Mouse (Mus musculus): Measurements from ENCODE around the gene Fam185a. TPM values are rescaled to one million over a fixed set of nuclear protein-coding genes. Genes with fewer than 3 reads are reported as not detected.

The Fam185a gene
- polyA plus RNA-seq, 1 experiment from 2014 or later: 4.1 TPM

- ATAC-seq (ENCODE audit: low read depth): no peak
- Histone ChIP-seq H3K4me2 (no peak overlapping the region), H3K4me1 (replicated peaks) (no peaks in the 10 kb centered on the region), H3K9ac (no peak overlapping the region), H3K27ac (no peak overlapping the region), H3K36me3 (no peaks in the 10 kb centered on the region), H3K9me3 (replicated peaks) (no peaks in the 10 kb centered on the region), H3K27me3 (no peaks in the 10 kb centered on the region), H3K4me3 (replicated peaks) (no peak overlapping the region)
- no peak for DNase-seq
- 70% methylated on average over 3 of the region's 3 CpGs for WGBS (ENCODE audit: insufficient replicate concordance)
Observed at GRCm38 (mm10) chr5:21519166-21519565, 94.4 kb downstream of the Fam185a start.

GRCm38 (mm10) chr5:21526835-21527485 is 102.2 kb downstream of the Fam185a start:
- Histone ChIP-seq H3K27me3 (no peaks in the 10 kb centered on the region), H3K4me3 (replicated peaks) (no peak overlapping the region), H3K36me3 (no peaks in the 10 kb centered on the region), H3K4me1 (replicated peaks) (peaks cover 7% of the 10 kb centered on the region; the same call in 1 of the 2 replicates), H3K4me2 (no peak overlapping the region), H3K9ac (no peak overlapping the region), H3K27ac (no peak overlapping the region), H3K9me3 (replicated peaks) (no peaks in the 10 kb centered on the region)
- WGBS (ENCODE audit: insufficient replicate concordance): 57% methylated on average over 11 of the region's 11 CpGs
- no peak for ATAC-seq (ENCODE audit: low read depth)
- no peak for DNase-seq

DNA sequence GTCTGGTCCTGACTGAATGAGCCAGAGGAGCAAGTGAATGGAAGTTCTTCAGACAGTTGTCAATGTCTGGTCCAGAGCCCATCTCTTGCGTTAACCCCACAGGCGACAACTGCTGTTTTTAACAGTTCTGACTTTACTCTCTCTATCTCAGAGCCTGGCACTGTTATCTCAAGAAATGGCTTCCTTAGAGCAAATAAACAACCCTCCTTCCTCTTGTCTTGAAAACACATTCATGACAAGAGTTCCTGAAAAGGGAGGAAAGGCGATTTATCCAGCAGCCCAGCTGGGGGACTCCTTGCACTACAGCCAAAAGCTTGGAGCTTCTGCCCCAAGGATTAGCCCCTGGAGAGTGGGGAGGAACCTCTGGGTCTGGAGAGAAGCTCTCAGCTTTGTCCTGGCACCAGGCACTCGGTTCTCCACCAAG is 102.7 kb downstream of the Fam185a start:
- DNase-seq: no peak
- no peak overlapping the region for H3K27ac ChIP-seq

DNA sequence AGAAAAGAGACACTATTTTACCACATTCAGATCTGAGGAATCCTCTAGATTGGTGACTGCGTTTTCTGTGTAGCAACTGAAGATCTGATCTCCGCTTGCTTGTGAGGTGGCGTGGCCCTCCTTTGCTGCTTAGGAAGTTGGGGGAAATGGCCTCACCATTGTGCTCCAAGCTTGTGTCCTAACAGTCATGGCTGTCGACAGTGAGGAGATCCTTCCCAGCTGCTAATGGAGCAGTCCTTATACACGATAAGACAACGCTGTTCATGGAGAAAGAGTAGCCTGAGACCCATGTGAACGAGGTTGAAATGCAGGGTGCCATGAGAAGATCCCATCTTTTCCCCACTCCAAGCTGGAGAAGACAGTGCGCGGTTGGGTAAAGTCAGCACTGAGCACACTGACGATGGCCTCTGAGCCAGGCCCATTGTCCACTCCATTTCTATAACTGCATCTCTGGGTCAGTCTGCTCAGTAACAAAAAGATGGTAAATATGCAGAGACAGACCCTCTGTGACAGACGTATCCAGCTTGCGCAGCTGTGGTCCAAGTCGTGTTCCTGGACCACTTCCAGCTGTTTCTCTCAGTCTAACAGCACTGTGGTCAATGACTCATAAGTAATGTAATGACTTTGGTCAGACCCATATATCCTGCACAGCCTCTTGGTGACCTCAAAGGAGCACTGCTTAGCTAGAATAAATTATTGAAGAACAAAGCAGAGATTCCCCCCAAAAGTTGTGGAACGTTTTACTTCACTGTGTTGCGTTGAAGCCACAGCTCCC is 103.5 kb downstream of the Fam185a start:
- no peak overlapping the region for H3K27ac ChIP-seq
- DNase-seq: no peak

More for the DNA sequence above, 102.7 kb downstream of the Fam185a start:
- Histone ChIP-seq H3K27me3 (no peaks in the 10 kb centered on the region), H3K9ac (no peak overlapping the region), H3K4me3 (replicated peaks) (no peak overlapping the region), H3K4me2 (no peak overlapping the region), H3K4me1 (replicated peaks) (peaks cover 7% of the 10 kb centered on the region; the same call in 1 of the 2 replicates), H3K36me3 (no peaks in the 10 kb centered on the region), H3K9me3 (replicated peaks) (no peaks in the 10 kb centered on the region)
- 25% methylated on average over 4 of the region's 4 CpGs for WGBS (ENCODE audit: insufficient replicate concordance)
- ATAC-seq (ENCODE audit: low read depth): no peak

DNA sequence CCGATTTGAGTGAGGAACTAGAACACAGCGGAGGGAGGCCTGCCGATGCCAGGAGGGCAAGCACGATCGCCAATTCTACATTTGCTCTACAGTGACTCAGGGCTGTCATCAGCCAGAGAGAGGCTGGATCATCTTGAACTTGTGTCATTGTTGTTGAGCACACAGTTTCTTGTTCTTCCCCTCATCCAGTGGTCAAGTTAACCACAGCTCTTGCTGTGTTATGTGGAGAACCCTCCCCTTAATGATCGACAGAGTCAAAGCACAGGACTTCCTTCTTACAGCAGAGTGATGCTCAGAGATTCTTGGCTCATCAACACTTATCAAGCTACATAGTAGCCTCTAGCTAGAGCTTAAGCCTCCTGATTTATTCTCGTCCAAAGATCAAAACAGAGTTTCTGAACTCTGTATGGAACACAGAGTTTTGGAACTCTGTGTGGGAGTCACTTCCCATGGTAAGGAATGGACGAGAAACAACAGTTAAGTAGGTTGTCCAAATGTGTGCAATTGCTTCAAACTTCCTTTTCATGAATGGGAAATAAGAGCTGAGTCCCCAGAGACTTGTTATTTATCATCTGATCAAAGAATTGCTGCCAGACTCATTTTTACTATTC is 104.5 kb downstream of the Fam185a start:
- ATAC-seq (ENCODE audit: low read depth) (no peak), DNase-seq (no peak)
- Histone ChIP-seq H3K9me3 (replicated peaks) (no peaks in the 10 kb centered on the region), H3K27ac (no peak overlapping the region), H3K9ac (no peak overlapping the region), H3K4me1 (replicated peaks) (peaks cover 7% of the 10 kb centered on the region; the same call in 1 of the 2 replicates), H3K36me3 (no peaks in the 10 kb centered on the region), H3K4me3 (replicated peaks) (no peak overlapping the region), H3K27me3 (no peaks in the 10 kb centered on the region), H3K4me2 (no peak overlapping the region)
- WGBS (ENCODE audit: insufficient replicate concordance): 63% methylated on average over 8 of the region's 8 CpGs

More for the DNA sequence above, 103.5 kb downstream of the Fam185a start:
- Histone ChIP-seq H3K27me3 (no peaks in the 10 kb centered on the region), H3K9ac (no peak overlapping the region), H3K4me2 (no peak overlapping the region), H3K36me3 (no peaks in the 10 kb centered on the region), H3K4me1 (replicated peaks) (peaks cover 7% of the 10 kb centered on the region; the same call in 1 of the 2 replicates), H3K9me3 (replicated peaks) (no peaks in the 10 kb centered on the region), H3K4me3 (replicated peaks) (no peak overlapping the region)
- no peak for ATAC-seq (ENCODE audit: low read depth)
- 72% methylated on average over 15 of the region's 15 CpGs for WGBS (ENCODE audit: insufficient replicate concordance)

Other genes with a start within 250 kb of the Fam185a start
- 1.8 and 2.2 TPM in 2 replicates for gene Gsap, start 238.7 kb upstream of the Fam185a start, polyA plus RNA-seq (2015; fragmentation: Nextera tagmentation; extraction: Ambion mirVana)
- gene Fgl2, start 52.3 kb upstream of the Fam185a start, polyA plus RNA-seq (2015; fragmentation: Nextera tagmentation; extraction: Ambion mirVana): 1.6 and 2.0 TPM in 2 replicates
- gene Ccdc146, start 281 bp upstream of the Fam185a start, polyA plus RNA-seq (2015; fragmentation: Nextera tagmentation; extraction: Ambion mirVana): not detected in 2 replicates
- gene Lrrc17, start 118.6 kb downstream of the Fam185a start, polyA plus RNA-seq (2015; fragmentation: Nextera tagmentation; extraction: Ambion mirVana): 2.4 and 2.5 TPM in 2 replicates
- 0.13 and 0.22 TPM in 2 replicates for gene Fbxl13, start 220.7 kb downstream of the Fam185a start, polyA plus RNA-seq (2015; fragmentation: Nextera tagmentation; extraction: Ambion mirVana)
- gene Armc10, start 220.9 kb downstream of the Fam185a start, polyA plus RNA-seq (2015; fragmentation: Nextera tagmentation; extraction: Ambion mirVana): 9.8 and 10.8 TPM in 2 replicates